Mouse (Mus musculus): ENCODE results near the gene Nckipsd. TPM values are rescaled to one million over a fixed set of nuclear protein-coding genes. Genes with fewer than 3 reads are reported as not detected.

The Nckipsd gene
- polyA plus RNA-seq, 1 experiment from 2014 or later = 4.5 TPM

DNA sequence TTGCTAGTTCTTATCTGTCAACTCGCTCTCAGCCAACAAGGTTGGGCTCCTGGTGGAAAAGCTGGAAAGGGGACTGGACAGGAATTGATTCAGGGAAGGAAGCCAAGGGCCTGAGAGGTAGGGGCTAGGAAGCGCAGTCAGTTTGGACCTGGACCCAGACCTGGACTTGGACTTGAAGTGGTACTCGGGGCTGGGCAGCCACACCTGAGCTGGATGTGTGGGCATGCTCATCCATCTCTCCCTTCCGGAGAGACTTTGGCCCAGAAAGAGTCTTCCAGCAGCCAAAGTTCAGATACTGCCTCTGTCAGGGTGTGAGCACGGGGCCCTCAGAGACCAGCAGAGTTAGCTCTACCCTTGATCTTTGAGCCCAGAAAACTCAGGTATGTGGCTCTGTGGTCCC, 47.2 kb downstream of the Nckipsd start:
- Histone ChIP-seq H3K36me3 (replicated peaks; ENCODE audit: insufficient read depth, low read length) (0 out of 2 replicates have a peak, but pooled peaks cover 3% of the 10 kb centered on the region), H3K9ac (replicated peaks) (no peak overlapping the region), H3K27ac (ENCODE audit: low read depth) (no peak overlapping the region), H3K4me2 (ENCODE audit: low read depth, low read length) (0 out of 2 replicates have a peak overlapping the region, but pooled peaks have one; percentile 100), H3K9me3 (ENCODE audit: low read length) (no peaks in the 10 kb centered on the region), H3K4me1 (ENCODE audit: insufficient read depth) (peaks cover 29% of the 10 kb centered on the region), H3K4me3 (ENCODE audit: low read depth, low read length) (no peak overlapping the region), H3K27me3 (ENCODE audit: insufficient read depth, low read length) (no peaks in the 10 kb centered on the region)
- no peak for TF ChIP-seq CTCF (IDR thresholded peaks at IDR 0.05; ENCODE audit: low read depth)
- TF ChIP-seq EP300 (IDR thresholded peaks at IDR 0.05; ENCODE audit: low read depth) = no peak
- 52% methylated on average over 5 of the region's 5 CpGs for WGBS (ENCODE audit: insufficient replicate concordance)
- DNase-seq = no peak
- ATAC-seq = no peak

GRCm38 (mm10) chr9:108858792-108859527, 50.8 kb downstream of the Nckipsd start:
- TF ChIP-seq CTCF (IDR thresholded peaks at IDR 0.05; ENCODE audit: low read depth) (no peak), EP300 (IDR thresholded peaks at IDR 0.05; ENCODE audit: low read depth) (no peak)

More at GRCm38 (mm10) chr9:108858792-108859527, 50.8 kb downstream of the Nckipsd start:
- ATAC-seq (no peak), DNase-seq (no peak)
- WGBS (ENCODE audit: insufficient replicate concordance) = 60% methylated on average over 8 of the region's 8 CpGs
- Histone ChIP-seq H3K27ac (ENCODE audit: low read depth) (no peak overlapping the region), H3K4me2 (ENCODE audit: low read depth, low read length) (no peak overlapping the region), H3K9me3 (ENCODE audit: low read length) (no peaks in the 10 kb centered on the region), H3K27me3 (ENCODE audit: insufficient read depth, low read length) (no peaks in the 10 kb centered on the region), H3K4me1 (ENCODE audit: insufficient read depth) (peaks cover 20% of the 10 kb centered on the region), H3K9ac (replicated peaks) (no peak overlapping the region), H3K36me3 (replicated peaks; ENCODE audit: insufficient read depth, low read length) (0 out of 2 replicates have a peak, but pooled peaks cover 3% of the 10 kb centered on the region), H3K4me3 (ENCODE audit: low read depth, low read length) (no peak overlapping the region)

Small RNA genes within 50 kb of the gene (microRNA-seq; reads per million reads assigned to microRNA genes)
- not detected for gene Gm23156

Other genes starting within 250 kb of the Nckipsd start
- gene Impdh2, start 248.1 kb upstream of the Nckipsd start, polyA plus RNA-seq (2015; fragmentation: Nextera tagmentation; extraction: Ambion mirVana) = 45.6 and 49.5 TPM in 2 replicates
- 26.5 and 26.8 TPM in 2 replicates for gene Ndufaf3, start 240.9 kb upstream of the Nckipsd start, polyA plus RNA-seq (2015; fragmentation: Nextera tagmentation; extraction: Ambion mirVana)
- 18.8 and 20.2 TPM in 2 replicates for gene Dalrd3, start 238.5 kb upstream of the Nckipsd start, polyA plus RNA-seq (2015; fragmentation: Nextera tagmentation; extraction: Ambion mirVana)
- 4.5 and 5.7 TPM in 2 replicates for gene Wdr6, start 229.6 kb upstream of the Nckipsd start, polyA plus RNA-seq (2015; fragmentation: Nextera tagmentation; extraction: Ambion mirVana)
- gene P4htm, start 210.7 kb upstream of the Nckipsd start, polyA plus RNA-seq (2015; fragmentation: Nextera tagmentation; extraction: Ambion mirVana) = 0.40 and 0.41 TPM in 2 replicates
- gene Arih2, start 159.0 kb upstream of the Nckipsd start, polyA plus RNA-seq (2015; fragmentation: Nextera tagmentation; extraction: Ambion mirVana) = 16.3 and 19.8 TPM in 2 replicates
- gene Slc25a20, start 146.3 kb upstream of the Nckipsd start, polyA plus RNA-seq (2015; fragmentation: Nextera tagmentation; extraction: Ambion mirVana) = 104 and 114 TPM in 2 replicates
- gene Prkar2a, start 119.1 kb upstream of the Nckipsd start, polyA plus RNA-seq (2015; fragmentation: Nextera tagmentation; extraction: Ambion mirVana) = 8.2 and 9.7 TPM in 2 replicates
- gene Ip6k2, start 24.6 kb upstream of the Nckipsd start, polyA plus RNA-seq (2015; fragmentation: Nextera tagmentation; extraction: Ambion mirVana) = 12.4 and 18.6 TPM in 2 replicates
- gene Celsr3, start 18.0 kb downstream of the Nckipsd start, polyA plus RNA-seq (2015; fragmentation: Nextera tagmentation; extraction: Ambion mirVana) = 0.09 and 0.23 TPM in 2 replicates
- gene Slc26a6, start 44.9 kb downstream of the Nckipsd start, polyA plus RNA-seq (2015; fragmentation: Nextera tagmentation; extraction: Ambion mirVana) = 2.4 TPM in 2 replicates
- gene Tmem89, start 106.3 kb downstream of the Nckipsd start, polyA plus RNA-seq (2015; fragmentation: Nextera tagmentation; extraction: Ambion mirVana) = not detected in 2 replicates
- 333 and 345 TPM in 2 replicates for gene Uqcrc1, start 128.3 kb downstream of the Nckipsd start, polyA plus RNA-seq (2015; fragmentation: Nextera tagmentation; extraction: Ambion mirVana)
- 0.05 and 0.13 TPM in 2 replicates for gene Col7a1, start 145.2 kb downstream of the Nckipsd start, polyA plus RNA-seq (2015; fragmentation: Nextera tagmentation; extraction: Ambion mirVana)
- not detected in 2 replicates for gene Ucn2, start 177.6 kb downstream of the Nckipsd start, polyA plus RNA-seq (2015; fragmentation: Nextera tagmentation; extraction: Ambion mirVana)
- 3.1 and 3.8 TPM in 2 replicates for gene Pfkfb4, start 183.4 kb downstream of the Nckipsd start, polyA plus RNA-seq (2015; fragmentation: Nextera tagmentation; extraction: Ambion mirVana)
- gene Shisa5, start 230.2 kb downstream of the Nckipsd start, polyA plus RNA-seq (2015; fragmentation: Nextera tagmentation; extraction: Ambion mirVana) = 34.1 and 35.0 TPM in 2 replicates